9 mouse cellular contexts compared by ENCODE assay signal in the genomic region with DNA sequence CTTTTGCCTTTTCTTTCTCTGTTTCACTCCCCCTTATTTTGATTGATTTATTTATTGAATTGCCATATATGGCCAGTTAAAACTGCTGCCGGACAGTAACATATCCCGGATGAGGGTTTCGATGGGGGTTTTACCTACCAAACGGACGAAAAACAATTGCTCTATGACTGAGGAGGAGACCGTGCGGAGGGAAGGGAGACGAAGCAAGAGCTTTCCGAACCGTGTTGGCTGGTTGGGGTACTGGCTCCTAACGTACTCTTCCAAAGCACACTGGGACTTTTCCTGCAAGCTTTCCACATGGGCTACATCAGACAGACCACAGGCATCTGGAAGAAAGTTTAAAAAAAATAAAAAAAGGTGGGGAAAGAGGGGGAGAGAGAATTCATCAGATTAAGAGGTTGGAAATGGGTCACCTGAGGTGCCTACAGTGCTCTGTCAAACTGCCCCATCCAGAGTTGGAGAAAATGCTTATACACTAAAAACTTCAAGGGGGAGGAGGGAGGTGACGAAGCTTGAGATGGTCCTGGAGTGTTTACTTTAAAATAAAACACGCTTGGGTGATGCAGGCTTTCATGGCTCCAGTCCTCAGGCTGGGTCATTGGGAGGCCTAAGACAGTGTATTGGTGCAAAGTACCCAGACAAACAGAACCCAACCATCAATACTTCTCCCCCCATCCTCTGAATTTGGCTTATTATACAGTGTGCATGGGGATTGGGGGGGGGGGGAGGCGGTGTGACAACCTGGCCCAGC. TPM values are rescaled to one million over a fixed set of nuclear protein-coding genes. Genes with fewer than 3 reads are reported as not detected.
DNase-seq lines count a peak whose midpoint lies in the region; ATAC-seq and TF ChIP-seq lines count a peak whose summit lies in the region.
"Had no signal": no experiment of that assay in that cellular context is flagged by ENCODE, and none has a peak within 500 bp of the region (broad histone marks: within the 10 kb centered on the region; RNA-seq: fewer than 3 reads in every experiment).

No protein-coding gene starts in this region.

- H3K4me1 ChIP-seq in forebrain, embryonic 12.5 days: peaks cover 18% of the 10 kb centered on the region
- peaks cover 16% of the 10 kb centered on the region for H3K4me1 ChIP-seq in kidney, embryonic 16.5 days (ENCODE audit: insufficient read depth, low read length)
- H3K4me1 ChIP-seq in neural tube, embryonic 11.5 days (ENCODE audit: control insufficient read depth, insufficient read depth, low read length): peaks cover 28% of the 10 kb centered on the region

- peak; percentile 3 for ATAC-seq in forebrain, embryonic 12.5 days (ENCODE audit: low FRiP score)
- peak; percentile 5; the same call in 1 of the 2 replicates for ATAC-seq in kidney, embryonic 16.5 days (ENCODE audit: low FRiP score, low TSS enrichment)
- no peak; the same call in 1 of the 2 replicates for ATAC-seq in neural tube, embryonic 11.5 days (ENCODE audit: insufficient read depth, low FRiP score, low TSS enrichment)

- no peak for TF ChIP-seq CTCF in left cerebral cortex, adult 2 months (IDR thresholded peaks at IDR 0.05)

- peak overlapping the region; percentile 98 for H3K9ac ChIP-seq in forebrain, embryonic 12.5 days
- peak overlapping the region; percentile 80 for H3K9ac ChIP-seq in kidney, embryonic 16.5 days (replicated peaks; ENCODE audit: low read length)
- peak overlapping the region; percentile 99 for H3K9ac ChIP-seq in neural tube, embryonic 11.5 days (ENCODE audit: low read length)

- H3K27ac ChIP-seq in left cerebral cortex, adult 2 months: no peak overlapping the region
- peak overlapping the region; percentile 83 for H3K27ac ChIP-seq in forebrain, embryonic 12.5 days
- H3K27ac ChIP-seq in kidney, embryonic 16.5 days (ENCODE audit: low read length): peak overlapping the region; percentile 100
- H3K27ac ChIP-seq in neural tube, embryonic 11.5 days (ENCODE audit: low read depth, low read length): peak overlapping the region; percentile 15

- peaks cover 59% of the 10 kb centered on the region for H3K27me3 ChIP-seq in forebrain, embryonic 12.5 days
- no peaks in the 10 kb centered on the region for H3K27me3 ChIP-seq in kidney, embryonic 16.5 days (ENCODE audit: insufficient read depth, low read length)
- no peaks in the 10 kb centered on the region for H3K27me3 ChIP-seq in neural tube, embryonic 11.5 days (ENCODE audit: control insufficient read depth, insufficient read depth, low read length)

- no peaks in the 10 kb centered on the region for H3K9me3 ChIP-seq in forebrain, embryonic 12.5 days
- H3K9me3 ChIP-seq in kidney, embryonic 16.5 days (ENCODE audit: low read length): no peaks in the 10 kb centered on the region
- H3K9me3 ChIP-seq in neural tube, embryonic 11.5 days (ENCODE audit: control insufficient read depth, low read length): no peaks in the 10 kb centered on the region

- peaks cover 20% of the 10 kb centered on the region for H3K36me3 ChIP-seq in forebrain, embryonic 12.5 days (replicated peaks)
- peaks cover 33% of the 10 kb centered on the region for H3K36me3 ChIP-seq in kidney, embryonic 16.5 days (ENCODE audit: insufficient read depth, low read length)
- peaks cover 9% of the 10 kb centered on the region for H3K36me3 ChIP-seq in neural tube, embryonic 11.5 days (ENCODE audit: control insufficient read depth, insufficient read depth, low read length)
- H3K36me3 ChIP-seq: G1E had no signal

- intact Hi-C loops in left cerebral cortex, adult 2 months (cut with DNase I): no loop called here

- peak overlapping the region; percentile 21; the same call in 1 of the 2 replicates for H3K4me3 ChIP-seq in left cerebral cortex, adult 2 months
- H3K4me3 ChIP-seq in forebrain, embryonic 12.5 days (replicated peaks): peak overlapping the region; percentile 83
- peak overlapping the region; percentile 93 for H3K4me3 ChIP-seq in kidney, embryonic 16.5 days (ENCODE audit: low read length)
- peak overlapping the region; percentile 96 for H3K4me3 ChIP-seq in neural tube, embryonic 11.5 days (ENCODE audit: low read depth, low read length)

- DNase-seq in left cerebral cortex, adult 2 months (ENCODE audit: extremely low spot score in 1 of 2, low spot score in 2 of 2): no peak
- no peak for DNase-seq in left cerebral cortex, adult 18-20 months (ENCODE audit: low spot score in 2 of 2)
- DNase-seq in neural tube, embryonic 11.5 days (ENCODE audit: low spot score): peak; percentile 51
- no peak for DNase-seq in T-cell, adult 2 months (ENCODE audit: low spot score)
- no peak for DNase-seq in layer of hippocampus, adult 8-10 months (ENCODE audit: low spot score in 2 of 2)
- DNase-seq in frontal cortex, postnatal 36 days (ENCODE audit: low spot score in 2 of 2): no peak

- peak overlapping the region; percentile 72 for H3K4me2 ChIP-seq in forebrain, embryonic 12.5 days
- peak overlapping the region; percentile 68 for H3K4me2 ChIP-seq in kidney, embryonic 16.5 days (replicated peaks; ENCODE audit: low read depth, low read length)
- H3K4me2 ChIP-seq in neural tube, embryonic 11.5 days (ENCODE audit: low read depth): peak overlapping the region; percentile 96

- 8% methylated on average over 14 of the region's 14 CpGs for WGBS in forebrain, embryonic 12.5 days
- 12% methylated on average over 14 of the region's 14 CpGs for WGBS in kidney, embryonic 16.5 days
- 2% methylated on average over 14 of the region's 14 CpGs for WGBS in neural tube, embryonic 11.5 days

RNA-seq across cellular contexts. Expression of a gene that starts 11.8 kb away (rescaled TPM):
- total RNA-seq in left cerebral cortex, adult 2 months (2021): 10 to 100 TPM; 38.9 to 45.2 TPM
- 10 to 100 TPM; 35.3 to 42.7 TPM for total RNA-seq in left cerebral cortex, adult 18-20 months (2021)
- 129 and 162 TPM in 2 replicates for polyA plus RNA-seq in forebrain, embryonic 12.5 days (2016; fragmentation: Nextera tagmentation; extraction: Ambion mirVana)
- 165 and 186 TPM in 2 replicates for polyA plus RNA-seq in kidney, embryonic 16.5 days (2015; fragmentation: Nextera tagmentation; extraction: Ambion mirVana)
- polyA plus RNA-seq in neural tube, embryonic 11.5 days (2014; fragmentation: Nextera tagmentation; extraction: Ambion mirVana): 88.5 and 95.9 TPM in 2 replicates
- total RNA-seq in layer of hippocampus, adult 8-10 months (2022): 10 to 100 TPM; 40.5 to 53.3 (median 45.9) TPM
- polyA plus RNA-seq: G1E had no signal

Comparison
In these comparisons a context has a peak if more than half of its experiments do, and no peak if none do; other contexts are left out.
1. H3K4me3 ChIP-seq: peak in every context shown above with its lines; median percentile 96 in neural tube, embryonic 11.5 days; 93 in kidney, embryonic 16.5 days; 83 in forebrain, embryonic 12.5 days; 21 in left cerebral cortex, adult 2 months.